Mouse (Mus musculus): ENCODE measurements at regions not wholly inside any gene's neighbourhood (a gene's known extent, or its start where the extent isn't known, plus 50 kb on each side); places are given as distances from the start of the nearest gene placed in this dataset.

DNA sequence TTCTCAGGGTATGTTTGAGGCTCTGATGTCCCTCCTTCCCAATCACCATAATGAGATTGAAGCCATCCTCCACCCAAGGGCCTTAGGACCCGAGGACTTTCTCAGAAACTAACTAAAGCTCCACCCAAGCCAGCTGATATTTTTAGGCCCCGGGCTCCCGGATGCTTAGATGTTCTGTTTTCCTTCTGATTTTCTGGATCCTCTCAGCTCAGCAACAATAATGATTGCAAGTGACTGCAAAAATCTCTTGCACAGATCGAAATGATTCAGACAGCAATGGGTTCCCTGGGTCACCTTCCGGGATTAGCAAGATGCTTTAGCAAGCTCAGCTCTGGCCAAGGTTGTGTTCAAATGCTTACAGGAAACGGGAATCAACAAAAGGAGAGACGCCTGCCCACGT is 168.1 kb upstream of the Serp2 start:
- Histone ChIP-seq H3K27me3 (ENCODE audit: control insufficient read depth, insufficient read depth, low read length) (no peaks in the 10 kb centered on the region), H3K9ac (ENCODE audit: low read length) (no peak overlapping the region), H3K4me1 (ENCODE audit: control insufficient read depth, insufficient read depth, low read length) (no peaks in the 10 kb centered on the region), H3K4me2 (ENCODE audit: low read depth) (no peak overlapping the region), H3K27ac (ENCODE audit: low read depth, low read length) (no peak overlapping the region), H3K36me3 (ENCODE audit: control insufficient read depth, insufficient read depth, low read length) (no peaks in the 10 kb centered on the region), H3K4me3 (ENCODE audit: low read depth, low read length) (no peak overlapping the region), H3K9me3 (ENCODE audit: control insufficient read depth, low read length) (no peaks in the 10 kb centered on the region)
- DNase-seq (ENCODE audit: low spot score) (no peak), ATAC-seq (ENCODE audit: insufficient read depth, low FRiP score, low TSS enrichment) (no peak)
- 90% methylated on average over 8 of the region's 8 CpGs for WGBS

GRCm38 (mm10) chr14:76724395-76724794 is 167.7 kb upstream of the Serp2 start:
- Histone ChIP-seq H3K27me3 (ENCODE audit: control insufficient read depth, insufficient read depth, low read length) (no peaks in the 10 kb centered on the region), H3K4me3 (ENCODE audit: low read depth, low read length) (no peak overlapping the region), H3K36me3 (ENCODE audit: control insufficient read depth, insufficient read depth, low read length) (no peaks in the 10 kb centered on the region), H3K4me1 (ENCODE audit: control insufficient read depth, insufficient read depth, low read length) (no peaks in the 10 kb centered on the region), H3K9ac (ENCODE audit: low read length) (no peak overlapping the region), H3K4me2 (ENCODE audit: low read depth) (no peak overlapping the region), H3K27ac (ENCODE audit: low read depth, low read length) (no peak overlapping the region), H3K9me3 (ENCODE audit: control insufficient read depth, low read length) (no peaks in the 10 kb centered on the region)
- ATAC-seq (ENCODE audit: insufficient read depth, low FRiP score, low TSS enrichment) (no peak), DNase-seq (ENCODE audit: low spot score) (no peak)
- WGBS, result 72% methylated on average over 8 of the region's 8 CpGs

DNA sequence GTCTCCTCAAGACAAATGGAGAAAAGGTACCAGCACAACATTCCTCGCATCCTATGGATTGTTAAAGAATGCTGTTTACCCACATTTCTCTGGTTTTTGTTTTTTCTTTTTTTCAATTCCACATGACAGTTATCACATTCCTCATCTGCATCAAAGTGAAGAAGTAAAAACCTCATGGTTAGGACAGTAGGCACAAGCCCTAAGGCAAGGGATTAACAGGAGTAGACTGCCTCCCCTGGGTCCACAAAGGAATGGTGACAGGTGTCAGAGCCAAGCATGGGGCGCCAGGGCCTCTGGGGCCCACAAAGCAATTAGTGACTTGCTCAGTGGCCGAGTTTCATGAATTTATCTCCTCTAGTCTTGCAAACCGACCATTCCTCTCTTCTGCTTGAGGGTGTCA is 166.9 kb upstream of the Serp2 start:
- no peak for ATAC-seq (ENCODE audit: insufficient read depth, low FRiP score, low TSS enrichment)

GRCm38 (mm10) chr14:76722297-76722696 is 165.6 kb upstream of the Serp2 start:
- no peak for ATAC-seq (ENCODE audit: insufficient read depth, low FRiP score, low TSS enrichment)
- Histone ChIP-seq H3K4me3 (ENCODE audit: low read depth, low read length) (no peak overlapping the region), H3K27ac (ENCODE audit: low read depth, low read length) (no peak overlapping the region), H3K4me1 (ENCODE audit: control insufficient read depth, insufficient read depth, low read length) (no peaks in the 10 kb centered on the region), H3K4me2 (ENCODE audit: low read depth) (no peak overlapping the region), H3K27me3 (ENCODE audit: control insufficient read depth, insufficient read depth, low read length) (no peaks in the 10 kb centered on the region), H3K9me3 (ENCODE audit: control insufficient read depth, low read length) (no peaks in the 10 kb centered on the region), H3K36me3 (ENCODE audit: control insufficient read depth, insufficient read depth, low read length) (no peaks in the 10 kb centered on the region), H3K9ac (ENCODE audit: low read length) (no peak overlapping the region)
- WGBS, result 91% methylated on average over 5 of the region's 5 CpGs
- no peak for DNase-seq (ENCODE audit: low spot score)

More for the DNA sequence above, 166.9 kb upstream of the Serp2 start:
- H3K9ac ChIP-seq (ENCODE audit: low read length), result no peak overlapping the region
- DNase-seq (ENCODE audit: low spot score), result no peak
- 60% methylated on average over 4 of the region's 4 CpGs for WGBS
- no peaks in the 10 kb centered on the region for H3K9me3 ChIP-seq (ENCODE audit: control insufficient read depth, low read length)
- no peaks in the 10 kb centered on the region for H3K27me3 ChIP-seq (ENCODE audit: control insufficient read depth, insufficient read depth, low read length)
- no peaks in the 10 kb centered on the region for H3K4me1 ChIP-seq (ENCODE audit: control insufficient read depth, insufficient read depth, low read length)
- H3K36me3 ChIP-seq (ENCODE audit: control insufficient read depth, insufficient read depth, low read length), result no peaks in the 10 kb centered on the region
- no peak overlapping the region for H3K4me2 ChIP-seq (ENCODE audit: low read depth)
- H3K4me3 ChIP-seq (ENCODE audit: low read depth, low read length), result no peak overlapping the region
- no peak overlapping the region for H3K27ac ChIP-seq (ENCODE audit: low read depth, low read length)

DNA sequence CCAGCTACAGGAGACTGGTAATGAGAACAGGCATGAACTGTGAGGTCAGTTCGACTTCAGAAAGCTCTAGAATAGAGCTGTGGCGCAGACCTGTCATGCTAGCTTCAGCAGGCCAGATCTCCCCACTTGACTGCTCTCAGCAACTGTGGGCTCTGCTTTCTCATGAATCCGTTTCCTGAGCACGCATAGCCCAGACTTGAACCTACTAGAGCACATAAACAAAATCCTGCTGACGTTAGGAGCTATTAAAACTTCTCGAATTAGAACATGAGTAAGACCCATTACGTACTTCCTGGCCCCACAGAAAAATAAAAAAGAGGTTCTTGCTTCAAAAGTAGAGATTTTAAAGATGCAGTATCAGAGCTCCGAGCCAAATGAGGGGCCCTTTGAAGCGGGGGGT is 165.1 kb upstream of the Serp2 start:
- no peak for ATAC-seq (ENCODE audit: insufficient read depth, low FRiP score, low TSS enrichment)

DNA sequence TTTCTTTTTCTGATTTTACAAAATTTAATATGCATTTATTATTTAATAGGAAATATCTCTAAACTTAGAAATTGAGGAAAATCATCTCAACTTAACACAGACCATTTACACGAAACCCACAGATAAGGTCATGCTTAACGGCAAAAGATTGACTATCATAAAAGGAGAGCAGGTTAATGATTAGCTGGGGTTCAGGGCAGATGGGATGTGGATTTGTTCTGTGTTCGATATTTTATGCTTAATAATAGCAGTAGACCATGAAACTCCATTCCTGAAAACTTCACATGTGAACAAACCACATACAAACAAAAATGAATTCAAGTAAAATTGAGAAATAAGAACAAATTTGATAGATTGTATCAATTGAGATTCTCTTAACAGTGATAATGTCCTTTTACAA is 160.4 kb upstream of the Serp2 start:
- H3K9ac ChIP-seq (ENCODE audit: low read length), result no peak overlapping the region
- DNase-seq (ENCODE audit: low spot score) (no peak), ATAC-seq (ENCODE audit: insufficient read depth, low FRiP score, low TSS enrichment) (no peak)
- H3K27ac ChIP-seq (ENCODE audit: low read depth, low read length), result no peak overlapping the region
- no peaks in the 10 kb centered on the region for H3K27me3 ChIP-seq (ENCODE audit: control insufficient read depth, insufficient read depth, low read length)
- H3K9me3 ChIP-seq (ENCODE audit: control insufficient read depth, low read length), result no peaks in the 10 kb centered on the region
- 89% methylated on average over 3 of the region's 3 CpGs for WGBS
- H3K4me2 ChIP-seq (ENCODE audit: low read depth), result no peak overlapping the region
- no peak overlapping the region for H3K4me3 ChIP-seq (ENCODE audit: low read depth, low read length)
- no peaks in the 10 kb centered on the region for H3K4me1 ChIP-seq (ENCODE audit: control insufficient read depth, insufficient read depth, low read length)
- no peaks in the 10 kb centered on the region for H3K36me3 ChIP-seq (ENCODE audit: control insufficient read depth, insufficient read depth, low read length)

More for the DNA sequence above, 165.1 kb upstream of the Serp2 start:
- H3K9me3 ChIP-seq (ENCODE audit: control insufficient read depth, low read length), result no peaks in the 10 kb centered on the region
- H3K4me3 ChIP-seq (ENCODE audit: low read depth, low read length), result no peak overlapping the region
- no peak overlapping the region for H3K27ac ChIP-seq (ENCODE audit: low read depth, low read length)
- 88% methylated on average over 9 of the region's 9 CpGs for WGBS
- no peak overlapping the region for H3K9ac ChIP-seq (ENCODE audit: low read length)
- no peak overlapping the region for H3K4me2 ChIP-seq (ENCODE audit: low read depth)
- H3K36me3 ChIP-seq (ENCODE audit: control insufficient read depth, insufficient read depth, low read length), result no peaks in the 10 kb centered on the region
- DNase-seq (ENCODE audit: low spot score), result no peak
- no peaks in the 10 kb centered on the region for H3K4me1 ChIP-seq (ENCODE audit: control insufficient read depth, insufficient read depth, low read length)
- no peaks in the 10 kb centered on the region for H3K27me3 ChIP-seq (ENCODE audit: control insufficient read depth, insufficient read depth, low read length)

DNA sequence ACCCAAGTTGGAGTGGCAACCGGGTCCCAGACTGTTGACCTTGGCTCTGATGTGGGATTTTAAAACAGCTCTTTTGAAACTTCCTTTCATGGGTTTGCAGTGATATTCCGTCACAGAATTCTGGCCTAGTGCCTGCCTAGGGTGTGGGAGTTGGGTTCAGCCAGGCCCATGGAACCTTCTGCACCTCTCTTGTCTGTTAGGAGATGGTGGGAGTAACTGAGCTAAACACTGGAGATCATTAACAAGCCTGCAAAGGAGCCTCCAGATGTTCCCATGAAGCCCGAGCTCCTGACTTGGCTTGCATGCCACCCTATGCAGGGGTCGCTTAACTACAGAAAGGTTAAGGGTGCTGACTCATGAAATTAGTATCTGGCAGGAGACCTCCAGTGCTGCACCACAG is 158.0 kb upstream of the Serp2 start:
- H3K9me3 ChIP-seq (ENCODE audit: control insufficient read depth, low read length), result no peaks in the 10 kb centered on the region
- ATAC-seq (ENCODE audit: insufficient read depth, low FRiP score, low TSS enrichment) (no peak), DNase-seq (ENCODE audit: low spot score) (no peak)
- H3K9ac ChIP-seq (ENCODE audit: low read length), result no peak overlapping the region
- H3K27ac ChIP-seq (ENCODE audit: low read depth, low read length), result no peak overlapping the region
- no peaks in the 10 kb centered on the region for H3K36me3 ChIP-seq (ENCODE audit: control insufficient read depth, insufficient read depth, low read length)
- H3K4me1 ChIP-seq (ENCODE audit: control insufficient read depth, insufficient read depth, low read length), result no peaks in the 10 kb centered on the region
- H3K27me3 ChIP-seq (ENCODE audit: control insufficient read depth, insufficient read depth, low read length), result no peaks in the 10 kb centered on the region
- 80% methylated on average over 4 of the region's 4 CpGs for WGBS
- H3K4me2 ChIP-seq (ENCODE audit: low read depth), result no peak overlapping the region
- no peak overlapping the region for H3K4me3 ChIP-seq (ENCODE audit: low read depth, low read length)

GRCm38 (mm10) chr14:76713946-76714345 is 157.3 kb upstream of the Serp2 start:
- Histone ChIP-seq H3K27me3 (ENCODE audit: control insufficient read depth, insufficient read depth, low read length) (no peaks in the 10 kb centered on the region), H3K27ac (ENCODE audit: low read depth, low read length) (no peak overlapping the region), H3K36me3 (ENCODE audit: control insufficient read depth, insufficient read depth, low read length) (no peaks in the 10 kb centered on the region), H3K4me2 (ENCODE audit: low read depth) (no peak overlapping the region), H3K9me3 (ENCODE audit: control insufficient read depth, low read length) (no peaks in the 10 kb centered on the region), H3K9ac (ENCODE audit: low read length) (no peak overlapping the region), H3K4me1 (ENCODE audit: control insufficient read depth, insufficient read depth, low read length) (no peaks in the 10 kb centered on the region), H3K4me3 (ENCODE audit: low read depth, low read length) (no peak overlapping the region)
- no peak for ATAC-seq (ENCODE audit: insufficient read depth, low FRiP score, low TSS enrichment)
- WGBS, result 63% methylated on average over 7 of the region's 7 CpGs
- DNase-seq (ENCODE audit: low spot score), result no peak

DNA sequence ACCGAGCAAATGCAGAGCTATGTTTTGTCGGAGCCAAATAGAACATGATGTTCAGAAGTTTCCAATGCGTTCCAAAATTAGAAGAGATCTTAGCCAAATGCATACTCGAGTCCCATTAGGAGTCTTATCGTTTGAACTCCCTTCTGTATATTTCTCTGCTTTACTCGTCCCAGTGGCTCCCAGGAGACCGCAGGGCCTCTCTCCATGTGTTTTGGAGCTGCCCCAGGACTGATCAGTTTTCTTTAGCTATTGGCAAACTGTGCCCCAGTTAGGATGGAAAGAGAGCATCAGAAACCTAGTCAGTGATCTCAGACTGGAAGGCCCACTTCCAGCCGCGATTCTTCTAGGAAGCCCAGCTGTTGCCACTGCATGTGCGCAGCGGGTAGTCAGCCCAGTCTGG is 152.0 kb upstream of the Serp2 start:
- no peaks in the 10 kb centered on the region for H3K4me1 ChIP-seq (ENCODE audit: control insufficient read depth, insufficient read depth, low read length)
- H3K9ac ChIP-seq (ENCODE audit: low read length), result no peak overlapping the region
- no peaks in the 10 kb centered on the region for H3K9me3 ChIP-seq (ENCODE audit: control insufficient read depth, low read length)
- H3K4me2 ChIP-seq (ENCODE audit: low read depth), result no peak overlapping the region
- ATAC-seq (ENCODE audit: insufficient read depth, low FRiP score, low TSS enrichment), result no peak
- no peaks in the 10 kb centered on the region for H3K36me3 ChIP-seq (ENCODE audit: control insufficient read depth, insufficient read depth, low read length)
- H3K27me3 ChIP-seq (ENCODE audit: control insufficient read depth, insufficient read depth, low read length), result no peaks in the 10 kb centered on the region
- no peak overlapping the region for H3K4me3 ChIP-seq (ENCODE audit: low read depth, low read length)
- no peak for DNase-seq (ENCODE audit: low spot score)
- 87% methylated on average over 11 of the region's 11 CpGs for WGBS
- H3K27ac ChIP-seq (ENCODE audit: low read depth, low read length), result no peak overlapping the region
